Mouse (Mus musculus) cortical plate, adult 2 months (tissue): Measurements from ENCODE around the gene Ints7. TPM values are rescaled to one million over a fixed set of nuclear protein-coding genes. Genes with fewer than 3 reads are reported as not detected.

Experiments used
- H3K27ac ChIP-seq: fragments of 200-500 bp; 2 replicates; pipeline ENCODE4 v1.5.1; 2012; ENCODE audit warnings: low read length, control low read depth, inconsistent platforms; ENCODE audit not compliant: insufficient read depth
- H3K4me1 ChIP-seq: fragments of 200-500 bp; 2 replicates; pipeline ENCODE4 v1.6.1; 2011; ENCODE audit warnings: low read length; ENCODE audit not compliant: control insufficient read depth, insufficient read depth
- H3K4me3 ChIP-seq: fragments of 200-500 bp; 2 replicates; pipeline ENCODE4 v1.5.1; 2011; ENCODE audit warnings: mild to moderate bottlenecking, low read length, control low read depth; ENCODE audit not compliant: insufficient read depth
- CTCF ChIP-seq: fragments of 200-500 bp; IDR thresholded peaks from 2 replicates; pipeline ENCODE4 v1.5.1; 2011; ENCODE audit warnings: mild to moderate bottlenecking, control low read depth, low read length; ENCODE audit not compliant: insufficient read depth; ENCODE audit errors: extremely low read depth
- POLR2A ChIP-seq: fragments of 200-500 bp; IDR thresholded peaks from 2 replicates; pipeline ENCODE4 v1.6.1; 2011; ENCODE audit warnings: mild to moderate bottlenecking, low read length, control low read depth; ENCODE audit not compliant: insufficient read depth; ENCODE audit errors: extremely low read depth
- polyA plus RNA-seq: library from polyadenylated mRNA; depleted of rRNA; stranded (reverse); fragments of >200 nt; gene quantifications from 2 replicates; pipeline ENCODE4 v1.2.3, GENCODE M21; 2012; rRNA removed

Ints7 gene
- polyA plus RNA-seq, 1 experiment = 47.3 TPM

DNA sequence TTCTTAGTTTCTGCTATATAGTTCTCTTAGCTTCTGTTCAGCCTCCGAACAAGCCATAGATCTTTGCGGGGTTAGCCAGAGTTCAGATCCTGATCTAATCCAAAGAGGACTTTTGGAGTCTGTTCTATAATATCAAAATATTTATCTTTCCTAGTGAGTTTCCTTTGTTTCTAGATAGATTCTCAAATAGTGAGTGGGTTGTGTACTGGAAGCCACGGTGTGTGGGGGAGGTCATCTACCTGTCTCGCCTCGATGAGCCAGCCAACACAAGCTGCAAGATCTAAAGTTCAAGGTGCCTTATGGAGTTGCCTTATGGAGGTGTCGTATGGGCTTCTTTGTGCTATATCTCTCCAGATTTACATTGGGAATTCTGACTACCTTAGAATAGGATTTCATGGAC, 88.2 kb downstream of the Ints7 start:
- Histone ChIP-seq H3K4me1 (peaks cover 2% of the 10 kb centered on the region; the same call in 1 of the 2 replicates), H3K27ac (no peak overlapping the region), H3K4me3 (no peak overlapping the region)
- TF ChIP-seq POLR2A = no peak

DNA sequence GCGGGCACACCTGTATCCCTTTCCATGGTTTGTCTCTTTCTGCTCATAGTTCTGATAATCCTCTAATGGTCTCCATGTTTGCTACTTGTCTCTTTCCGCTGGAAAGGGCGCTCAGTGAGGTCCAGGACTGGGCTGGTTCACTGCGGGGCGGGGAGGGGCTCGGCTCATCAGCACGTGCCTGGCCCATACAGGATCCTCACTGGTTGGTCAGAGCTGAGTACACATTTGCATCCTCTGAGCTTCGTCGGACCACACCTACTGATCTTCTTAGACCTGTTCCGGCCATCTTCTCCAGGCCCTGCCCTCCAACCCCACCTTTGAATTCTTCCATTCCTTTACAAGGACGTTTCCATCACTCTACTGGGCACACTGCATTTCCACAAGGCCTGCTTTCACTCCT, 90.9 kb downstream of the Ints7 start:
- peaks cover 2% of the 10 kb centered on the region; the same call in 1 of the 2 replicates for H3K4me1 ChIP-seq
- H3K27ac ChIP-seq = no peak overlapping the region
- TF ChIP-seq POLR2A (no peak), CTCF (no peak)
- no peak overlapping the region for H3K4me3 ChIP-seq

- TF ChIP-seq POLR2A = no peak
- no peak for TF ChIP-seq CTCF
- Histone ChIP-seq H3K27ac (no peak overlapping the region), H3K4me1 (no peaks in the 10 kb centered on the region), H3K4me3 (no peak overlapping the region)
These were observed 92.6 kb downstream of the Ints7 start for GRCm38 (mm10) chr1:191668030-191668429.

Other genes starting within 250 kb of the Ints7 start
- gene Tmem206, start 249.7 kb upstream of the Ints7 start, polyA plus RNA-seq = 9.9 and 10.3 TPM in 2 replicates
- 79.8 and 82.1 TPM in 2 replicates for gene Ppp2r5a, start 172.4 kb upstream of the Ints7 start, polyA plus RNA-seq
- gene Dtl, start 92 bp upstream of the Ints7 start, polyA plus RNA-seq = 5.1 and 5.3 TPM in 2 replicates
- gene Lpgat1, start 142.2 kb downstream of the Ints7 start, polyA plus RNA-seq = 74.0 and 74.2 TPM in 2 replicates
- gene Nek2, start 245.8 kb downstream of the Ints7 start, polyA plus RNA-seq = 0.79 and 1.2 TPM in 2 replicates